Mouse (Mus musculus): Measurements from ENCODE around the gene Shq1.

The Shq1 gene

DNA sequence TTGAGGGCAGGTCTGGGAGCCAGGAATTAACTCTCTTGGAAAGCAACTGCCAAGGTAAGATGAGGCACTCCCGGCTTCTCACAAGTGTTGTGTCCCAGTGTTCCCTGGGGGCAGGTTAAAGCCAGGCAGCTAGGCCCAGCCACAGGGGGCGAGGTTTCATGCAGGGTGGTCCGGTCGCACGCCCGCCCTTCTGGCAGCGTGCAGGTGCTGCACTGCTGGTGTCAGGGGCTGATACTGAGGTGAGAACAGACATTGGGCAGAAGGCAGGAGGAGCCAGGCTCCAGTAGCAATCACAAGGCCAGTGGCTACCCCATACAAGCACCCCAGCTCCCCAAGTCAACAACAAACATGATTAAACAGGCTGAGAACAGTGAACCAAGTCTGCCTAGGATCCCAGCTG is 132.4 kb downstream of the Shq1 start:
- no peak for TF ChIP-seq GATA4 (IDR thresholded peaks at IDR 0.05; ENCODE audit: insufficient replicate concordance, low read length)

GRCm38 (mm10) chr6:100537987-100538386 is 133.0 kb downstream of the Shq1 start:
- no peak for TF ChIP-seq GATA4 (IDR thresholded peaks at IDR 0.05; ENCODE audit: insufficient replicate concordance, low read length)

DNA sequence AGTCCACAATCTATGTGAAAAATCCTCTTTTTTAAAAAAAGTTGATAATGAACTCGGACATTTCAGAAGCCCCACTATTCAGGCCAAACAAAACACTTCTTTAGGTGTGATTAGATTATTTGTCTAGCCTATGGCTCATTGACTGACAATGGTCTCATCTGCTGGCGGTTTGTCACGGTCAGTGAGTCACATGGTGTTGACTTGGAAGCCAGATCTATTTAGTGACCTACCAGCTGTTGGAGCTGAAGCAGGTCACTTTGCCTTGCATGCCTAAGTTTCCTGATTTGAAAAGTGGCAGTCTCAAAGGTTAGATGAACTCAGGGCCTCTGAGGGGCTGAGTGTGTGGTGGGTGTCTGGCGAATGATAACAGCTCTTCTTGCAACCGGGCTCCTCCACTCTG is 133.9 kb downstream of the Shq1 start:
- TF ChIP-seq GATA4 (IDR thresholded peaks at IDR 0.05; ENCODE audit: insufficient replicate concordance, low read length), result no peak

- no peak for TF ChIP-seq GATA4 (IDR thresholded peaks at IDR 0.05; ENCODE audit: insufficient replicate concordance, low read length)
Observed at GRCm38 (mm10) chr6:100533364-100533763, 137.6 kb downstream of the Shq1 start.

DNA sequence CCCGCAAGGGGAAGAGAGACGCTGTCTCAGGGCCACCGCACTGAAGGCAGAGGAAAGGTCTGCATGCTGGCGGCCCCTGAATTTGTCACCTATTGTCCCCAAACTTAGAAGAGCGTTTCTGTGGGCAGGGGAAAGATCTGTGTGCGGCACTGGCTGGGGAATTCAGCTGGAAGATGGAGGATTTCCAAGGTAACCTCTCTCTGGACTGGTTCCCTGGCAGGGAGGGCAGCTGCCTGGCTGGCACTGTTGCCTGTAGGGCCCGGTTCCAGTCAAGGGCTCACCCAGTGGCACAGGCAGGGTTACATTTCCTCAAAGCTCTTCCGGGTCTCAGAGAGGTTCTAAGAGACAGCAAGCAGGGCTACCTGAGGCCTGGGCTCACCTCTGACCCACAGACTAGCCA is 138.6 kb downstream of the Shq1 start:
- no peak for TF ChIP-seq GATA4 (IDR thresholded peaks at IDR 0.05; ENCODE audit: insufficient replicate concordance, low read length)

DNA sequence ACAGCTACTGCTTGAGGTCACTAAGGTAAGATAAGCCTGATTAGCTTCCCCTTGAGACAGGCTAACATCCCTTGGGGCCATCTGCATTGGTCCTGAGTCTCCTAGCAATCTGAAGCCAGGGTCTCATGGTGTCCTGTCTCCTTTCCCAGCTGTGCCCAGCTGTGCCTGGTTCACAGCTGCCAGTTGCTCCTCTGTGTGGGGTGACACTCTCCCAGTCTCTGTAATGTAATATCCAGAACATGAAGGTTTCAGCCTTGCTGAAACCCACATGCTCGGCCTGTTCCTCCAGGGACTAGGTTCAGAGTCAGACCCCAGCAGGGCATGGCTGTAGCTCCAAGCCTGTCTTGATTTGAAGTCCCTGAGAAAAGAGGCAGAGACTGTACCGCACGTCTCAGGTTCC is 141.3 kb downstream of the Shq1 start:
- TF ChIP-seq GATA4 (IDR thresholded peaks at IDR 0.05; ENCODE audit: insufficient replicate concordance, low read length), result no peak

- TF ChIP-seq GATA4 (IDR thresholded peaks at IDR 0.05; ENCODE audit: insufficient replicate concordance, low read length), result no peak
Observed at GRCm38 (mm10) chr6:100528556-100528955, 142.4 kb downstream of the Shq1 start.

DNA sequence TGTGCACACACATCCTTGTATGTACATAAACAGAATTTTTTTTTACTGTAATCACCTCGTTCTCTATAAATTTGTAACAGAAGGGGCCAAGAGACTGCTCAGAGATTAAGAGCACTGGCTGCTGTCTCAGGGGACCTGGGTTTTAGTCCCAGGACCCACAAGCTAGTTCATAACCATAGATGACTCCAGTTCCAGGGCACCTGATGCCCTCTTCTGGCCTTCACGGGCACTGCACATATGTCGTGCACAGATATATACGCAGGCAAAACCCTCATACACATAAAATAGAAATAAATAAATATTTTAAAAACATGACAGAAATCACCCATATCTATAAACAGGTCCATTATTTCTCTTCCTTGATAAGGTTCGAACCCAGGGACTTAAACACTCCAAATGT is 143.0 kb downstream of the Shq1 start:
- no peak for TF ChIP-seq GATA4 (IDR thresholded peaks at IDR 0.05; ENCODE audit: insufficient replicate concordance, low read length)

DNA sequence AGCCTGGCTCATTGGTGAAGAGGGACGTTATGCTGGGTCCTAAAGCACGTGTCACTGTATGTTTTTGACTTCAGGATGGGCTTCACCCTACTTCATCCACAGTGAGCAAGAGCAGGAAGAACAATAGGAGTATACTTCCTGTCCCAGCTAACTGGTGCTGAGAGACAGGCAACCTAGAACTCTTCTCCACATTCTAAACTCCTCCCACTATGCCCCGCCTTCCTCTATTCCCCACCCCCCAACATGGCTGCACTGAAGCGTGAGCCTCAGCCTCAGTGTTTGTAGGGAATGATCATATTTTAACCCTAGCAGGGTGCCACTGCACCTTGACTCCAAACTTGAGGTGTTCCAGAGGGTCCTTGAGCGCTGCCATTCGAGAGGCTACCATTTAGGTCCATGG is 143.8 kb downstream of the Shq1 start:
- no peak for TF ChIP-seq GATA4 (IDR thresholded peaks at IDR 0.05; ENCODE audit: insufficient replicate concordance, low read length)

DNA sequence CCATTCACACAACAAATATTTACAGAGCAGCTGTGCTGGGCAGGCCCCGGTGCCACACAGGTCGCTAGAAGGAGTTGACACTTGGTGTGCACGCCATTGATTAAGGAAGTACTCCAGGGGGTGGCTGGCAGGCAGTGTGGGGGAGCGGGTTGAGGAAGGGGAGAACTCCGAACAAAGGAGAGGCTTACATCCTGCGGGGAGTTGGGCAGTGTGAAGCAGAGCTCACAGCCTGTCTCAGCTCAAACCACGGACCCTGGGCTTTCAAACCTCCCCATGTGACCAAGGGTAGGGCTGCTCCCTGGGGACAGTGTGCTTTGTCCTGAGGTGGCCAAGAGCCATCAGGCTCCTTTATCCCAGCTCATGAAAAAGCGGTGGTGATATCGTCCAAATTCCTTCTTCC is 144.9 kb downstream of the Shq1 start:
- no peak for TF ChIP-seq GATA4 (IDR thresholded peaks at IDR 0.05; ENCODE audit: insufficient replicate concordance, low read length)

- TF ChIP-seq GATA4 (IDR thresholded peaks at IDR 0.05; ENCODE audit: insufficient replicate concordance, low read length), result no peak
Observed at GRCm38 (mm10) chr6:100525496-100525895, 145.5 kb downstream of the Shq1 start.

DNA sequence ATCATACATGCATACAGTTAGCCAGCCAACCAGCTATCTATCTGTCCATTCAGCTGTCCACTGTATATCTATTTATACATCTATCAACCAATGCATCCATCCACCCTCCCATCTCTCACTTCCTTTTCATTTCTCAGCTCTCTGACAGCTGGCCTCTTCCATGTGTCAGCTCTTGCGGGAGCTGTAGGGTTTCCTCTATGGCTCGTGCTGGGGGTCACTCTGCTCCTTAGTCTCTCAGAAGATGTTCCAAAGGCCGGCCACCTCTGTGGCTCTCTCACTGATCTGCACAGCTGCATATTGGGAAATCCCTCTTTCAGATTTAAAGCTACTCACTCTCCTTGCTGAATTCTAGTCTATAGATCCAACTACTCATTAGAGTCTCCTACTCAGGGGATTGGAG is 148.5 kb downstream of the Shq1 start:
- no peak for TF ChIP-seq GATA4 (IDR thresholded peaks at IDR 0.05; ENCODE audit: insufficient replicate concordance, low read length)

GRCm38 (mm10) chr6:100521615-100522398 is 149.2 kb downstream of the Shq1 start:
- no peak for TF ChIP-seq GATA4 (IDR thresholded peaks at IDR 0.05; ENCODE audit: insufficient replicate concordance, low read length)

DNA sequence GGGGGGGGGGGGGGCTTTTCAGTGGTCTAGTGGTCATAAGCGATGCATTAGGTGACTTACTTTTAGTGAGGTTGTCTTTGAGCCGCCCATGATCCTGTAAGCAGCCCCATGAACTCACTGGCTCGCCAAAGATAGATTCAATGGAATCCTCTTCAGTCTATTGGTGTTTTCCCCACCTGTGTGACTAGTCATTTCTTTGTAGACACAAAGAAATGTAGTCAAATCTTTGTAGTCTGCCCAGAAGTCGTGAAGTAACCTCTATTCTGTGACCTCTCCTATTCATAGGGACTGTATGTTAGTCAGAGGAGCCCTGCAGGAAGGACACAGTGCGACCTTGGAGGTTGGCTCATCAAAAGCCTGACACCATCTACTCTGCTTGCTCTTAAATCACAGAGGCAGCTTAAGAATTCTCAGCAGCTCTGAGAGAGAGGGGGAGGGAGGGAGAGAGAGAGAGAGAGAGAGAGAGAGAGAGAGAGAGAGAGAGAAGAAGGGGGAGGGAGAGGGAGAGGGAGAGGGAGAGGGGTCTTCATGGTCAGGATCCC is 150.3 kb downstream of the Shq1 start:
- no peak for TF ChIP-seq GATA4 (IDR thresholded peaks at IDR 0.05; ENCODE audit: insufficient replicate concordance, low read length)

DNA sequence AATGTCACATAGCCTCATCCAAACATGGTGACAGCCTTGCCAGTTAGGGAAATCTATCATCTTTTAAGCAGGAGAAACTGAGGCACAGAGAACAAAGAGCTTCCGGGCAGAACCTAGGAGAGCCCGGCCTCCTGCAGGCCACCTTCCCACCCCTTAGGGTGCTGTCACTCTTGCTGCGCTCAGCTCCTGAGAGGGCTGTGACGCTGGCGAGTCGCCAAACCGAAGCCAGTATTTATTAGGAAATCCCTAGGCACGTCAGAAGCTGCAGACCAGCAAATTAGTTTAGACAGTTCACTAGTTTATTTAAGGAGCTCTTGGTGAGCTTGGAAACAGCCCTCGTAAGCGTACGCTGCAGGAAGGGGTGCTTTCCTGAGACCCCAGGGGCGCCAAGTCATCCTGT is 151.1 kb downstream of the Shq1 start:
- no peak for TF ChIP-seq GATA4 (IDR thresholded peaks at IDR 0.05; ENCODE audit: insufficient replicate concordance, low read length)

All from liver, adult (tissue).